Mouse (Mus musculus) hindbrain, embryonic 14.5 days (tissue): Measurements from ENCODE around the gene Reln. TPM values are rescaled to one million over a fixed set of nuclear protein-coding genes. Genes with fewer than 3 reads are reported as not detected.

Source experiments
- ATAC-seq: fragments of 200-750 bp; cut with Nextera tagmentation; 2 replicates; pipeline ENCODE4 v1.8.0; 2017; ENCODE audit warnings: moderate number of reproducible peaks, mild to moderate bottlenecking, moderate TSS enrichment, moderate library complexity; ENCODE audit not compliant: low FRiP score
- DNase-seq: peaks from one replicate; pipeline ENCODE4 v3.0.0-alpha.2; 2015; ENCODE audit warnings: low spot score
- H3K27ac ChIP-seq: fragments of 300-500 bp; sonication (generic); 2 replicates; pipeline ENCODE4 v1.5.1; 2014; ENCODE audit warnings: mild to moderate bottlenecking, moderate library complexity
- H3K27me3 ChIP-seq: fragments of 300-500 bp; sonication (generic); 2 replicates; pipeline ENCODE4 v1.6.1; 2014; ENCODE audit warnings: mild to moderate bottlenecking, low read length, mixed read lengths; ENCODE audit not compliant: control insufficient read depth, insufficient read depth
- H3K36me3 ChIP-seq: fragments of 300-500 bp; sonication (generic); replicated peaks from 2 replicates; pipeline ENCODE4 v1.6.1; 2014; ENCODE audit not compliant: control insufficient read depth, insufficient read depth
- H3K4me1 ChIP-seq: fragments of 300-500 bp; sonication (generic); replicated peaks from 2 replicates; pipeline ENCODE4 v1.6.1; 2014; ENCODE audit warnings: antibody characterized with exemption, low read length, mixed read lengths; ENCODE audit not compliant: control insufficient read depth, insufficient read depth
- H3K4me2 ChIP-seq: fragments of 300-500 bp; sonication (generic); replicated peaks from 2 replicates; pipeline ENCODE4 v1.6.1; 2014; ENCODE audit warnings: mild to moderate bottlenecking, moderate library complexity
- H3K4me3 ChIP-seq: fragments of 300-500 bp; sonication (generic); replicated peaks from 2 replicates; pipeline ENCODE4 v1.5.1; 2014; ENCODE audit warnings: mild to moderate bottlenecking, low read length
- H3K9ac ChIP-seq: fragments of 300-500 bp; sonication (generic); 2 replicates; pipeline ENCODE4 v1.6.1; 2014
- H3K9me3 ChIP-seq: fragments of 300-500 bp; sonication (generic); 2 replicates; pipeline ENCODE4 v1.6.1; 2016; ENCODE audit warnings: low read length; ENCODE audit not compliant: control insufficient read depth
- WGBS: fragments of 180-500 bp; shearing (Covaris S2); extraction: QIAGEN DNeasy Blood & Tissue Kit; methylation state at CpG from one replicate; pipeline ENCODE4 v1.1.7; 2014; 5-methylcytosine and 5-hydroxymethylcytosine counted together
- polyA plus RNA-seq: library from polyadenylated mRNA; unstranded; fragments of >200 nt; fragmentation: Nextera tagmentation; extraction: Ambion mirVana; gene quantifications from 2 replicates; pipeline ENCODE4 v1.2.1, GENCODE M21; 2014

Reln gene
- polyA plus RNA-seq, 1 experiment from 2014 or later: 63.5 TPM

DNA sequence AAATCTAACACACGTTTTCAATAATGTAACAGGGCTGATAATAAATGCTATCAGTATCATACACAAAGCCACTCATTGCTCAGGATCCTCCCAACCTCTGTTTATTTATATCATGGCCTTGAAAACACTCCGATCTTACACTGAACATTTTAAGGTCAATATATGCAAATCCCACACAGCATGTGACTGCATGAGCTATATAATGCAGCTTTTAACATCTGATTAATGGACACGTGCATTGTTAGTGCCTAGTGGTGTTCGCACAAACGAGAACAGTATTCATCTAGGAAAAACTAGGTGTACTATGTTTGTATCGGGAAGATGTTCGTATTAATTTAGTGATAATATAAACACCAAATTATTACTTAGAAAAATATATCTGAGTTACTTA lies 395.0 kb downstream of the Reln start:
- Histone ChIP-seq H3K9me3 (no peaks in the 10 kb centered on the region), H3K4me1 (no peaks in the 10 kb centered on the region), H3K27me3 (no peaks in the 10 kb centered on the region), H3K9ac (no peak overlapping the region), H3K27ac (no peak overlapping the region), H3K36me3 (no peaks in the 10 kb centered on the region), H3K4me3 (no peak overlapping the region), H3K4me2 (no peak overlapping the region)
- DNase-seq (no peak), ATAC-seq (peak; percentile 52; the same call in 1 of the 2 replicates)
- 60% methylated on average over 7 of the region's 7 CpGs for WGBS

GRCm38 (mm10) chr5:21948736-21949506 lies 395.6 kb downstream of the Reln start:
- no peak overlapping the region for H3K9ac ChIP-seq
- H3K4me1 ChIP-seq: no peaks in the 10 kb centered on the region
- no peaks in the 10 kb centered on the region for H3K9me3 ChIP-seq
- H3K4me2 ChIP-seq: no peak overlapping the region
- DNase-seq (peak; percentile 40), ATAC-seq (peak; percentile 82; the same call in 1 of the 2 replicates)
- H3K27ac ChIP-seq: peak overlapping the region; percentile 26; the same call in 1 of the 2 replicates
- 68% methylated on average over 11 of the region's 11 CpGs for WGBS
- no peaks in the 10 kb centered on the region for H3K36me3 ChIP-seq
- no peaks in the 10 kb centered on the region for H3K27me3 ChIP-seq
- no peak overlapping the region for H3K4me3 ChIP-seq

DNA sequence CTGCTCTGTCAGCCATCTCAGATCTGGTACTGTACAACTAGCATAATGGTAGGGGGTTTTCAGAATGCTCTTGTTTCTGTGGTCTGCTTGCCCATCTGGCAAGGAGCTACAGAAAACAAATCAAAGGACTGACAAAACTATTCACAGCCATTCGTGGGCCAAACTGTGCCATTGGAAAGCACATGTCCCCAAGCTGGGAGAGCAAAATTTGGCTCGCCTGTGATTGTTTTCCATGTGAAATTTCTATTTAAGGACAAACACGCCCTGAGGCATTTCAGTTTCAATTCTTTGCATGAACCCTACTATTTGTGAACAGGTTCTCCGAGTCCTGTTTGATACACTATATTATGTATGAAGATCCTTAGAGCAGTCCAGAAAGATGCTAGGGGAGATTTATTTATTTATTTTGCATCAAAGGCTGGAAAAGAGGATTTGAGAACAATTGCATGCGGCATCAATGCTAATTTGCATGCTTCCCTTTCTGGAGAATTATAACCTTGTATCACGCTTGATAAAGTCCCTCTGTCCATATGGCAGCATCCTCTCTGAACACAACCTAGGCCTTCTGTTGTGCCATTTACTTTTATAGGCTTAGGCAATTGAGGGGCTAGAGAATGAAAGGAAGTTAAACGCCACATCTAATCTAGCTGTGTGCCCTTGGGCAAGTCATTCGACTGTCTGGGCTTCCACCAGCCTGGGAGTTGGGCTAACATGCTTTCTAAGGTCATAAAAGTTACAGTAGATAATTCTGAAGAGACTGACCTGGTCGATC lies 396.7 kb downstream of the Reln start:
- Histone ChIP-seq H3K4me3 (no peak overlapping the region), H3K4me1 (no peaks in the 10 kb centered on the region), H3K36me3 (no peaks in the 10 kb centered on the region), H3K9ac (no peak overlapping the region), H3K9me3 (no peaks in the 10 kb centered on the region), H3K27ac (no peak overlapping the region), H3K27me3 (no peaks in the 10 kb centered on the region), H3K4me2 (no peak overlapping the region)
- DNase-seq (no peak), ATAC-seq (no peak)
- WGBS: 65% methylated on average over 9 of the region's 9 CpGs

- 96% methylated on average over 1 of the region's 1 CpGs for WGBS
- no peak for ATAC-seq
- Histone ChIP-seq H3K9me3 (no peaks in the 10 kb centered on the region), H3K36me3 (no peaks in the 10 kb centered on the region), H3K27me3 (no peaks in the 10 kb centered on the region), H3K4me3 (no peak overlapping the region), H3K4me2 (no peak overlapping the region), H3K27ac (no peak overlapping the region), H3K4me1 (no peaks in the 10 kb centered on the region), H3K9ac (no peak overlapping the region)
- no peak for DNase-seq
Measured at GRCm38 (mm10) chr5:21944579-21944978, 399.9 kb downstream of the Reln start.

- H3K4me3 ChIP-seq: no peak overlapping the region
- H3K27me3 ChIP-seq: no peaks in the 10 kb centered on the region
- 90% methylated on average over 9 of the region's 9 CpGs for WGBS
Measured at GRCm38 (mm10) chr5:21939405-21939804, 405.1 kb downstream of the Reln start.

DNA sequence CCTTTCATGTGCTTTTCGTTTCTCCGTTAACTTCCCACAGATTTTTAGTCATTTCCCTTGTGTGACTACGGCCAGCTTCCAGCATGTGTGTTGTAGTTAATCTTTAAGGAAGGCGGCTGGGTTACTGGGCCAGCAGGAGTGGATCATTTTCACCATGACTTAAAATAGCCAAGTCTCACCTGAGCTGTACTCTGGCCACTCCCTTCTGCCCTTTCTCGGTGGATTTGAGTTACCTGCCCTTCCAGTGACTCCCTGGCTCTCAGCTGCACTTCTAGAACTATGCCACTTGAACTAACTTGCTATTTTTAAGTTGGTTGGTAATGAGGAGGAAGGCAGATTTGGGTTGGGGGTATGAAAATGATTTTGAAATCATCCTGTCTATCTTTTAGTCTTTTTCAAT lies 406.4 kb downstream of the Reln start:
- DNase-seq: no peak
- no peak overlapping the region for H3K4me2 ChIP-seq
- no peak overlapping the region for H3K27ac ChIP-seq
- no peak overlapping the region for H3K4me3 ChIP-seq
- H3K4me1 ChIP-seq: peaks cover 10% of the 10 kb centered on the region; the same call in 1 of the 2 replicates
- no peaks in the 10 kb centered on the region for H3K9me3 ChIP-seq
- no peaks in the 10 kb centered on the region for H3K36me3 ChIP-seq
- WGBS: 82% methylated on average over 5 of the region's 5 CpGs
- H3K9ac ChIP-seq: no peak overlapping the region
- ATAC-seq: no peak
- H3K27me3 ChIP-seq: no peaks in the 10 kb centered on the region

More at GRCm38 (mm10) chr5:21939405-21939804, 405.1 kb downstream of the Reln start:
- Histone ChIP-seq H3K4me1 (peaks cover 10% of the 10 kb centered on the region; the same call in 1 of the 2 replicates), H3K9ac (no peak overlapping the region), H3K27ac (no peak overlapping the region), H3K36me3 (no peaks in the 10 kb centered on the region), H3K9me3 (no peaks in the 10 kb centered on the region), H3K4me2 (no peak overlapping the region)
- DNase-seq: no peak
- no peak for ATAC-seq

DNA sequence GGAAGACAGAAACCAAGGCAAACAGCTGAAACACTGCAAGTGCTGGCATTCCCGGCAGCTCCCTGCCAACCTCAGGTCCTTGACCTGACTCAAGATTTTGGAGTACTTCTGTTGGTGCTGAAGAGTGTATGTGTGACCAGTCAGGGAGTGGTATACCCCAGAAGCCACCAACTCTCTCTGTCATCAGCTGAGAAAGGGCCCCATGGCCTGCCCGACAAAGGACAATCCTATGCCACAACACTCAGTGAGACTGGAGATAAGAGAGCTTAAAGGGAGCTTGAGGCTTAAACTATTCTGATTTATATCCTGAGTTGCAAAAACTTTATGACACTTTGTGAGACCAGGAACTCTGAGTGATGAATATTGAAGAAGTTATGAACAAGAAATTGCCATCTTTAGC lies 407.9 kb downstream of the Reln start:
- Histone ChIP-seq H3K4me2 (no peak overlapping the region), H3K4me1 (peaks cover 10% of the 10 kb centered on the region; the same call in 1 of the 2 replicates), H3K36me3 (no peaks in the 10 kb centered on the region), H3K27me3 (no peaks in the 10 kb centered on the region), H3K9me3 (no peaks in the 10 kb centered on the region), H3K4me3 (no peak overlapping the region), H3K9ac (no peak overlapping the region), H3K27ac (no peak overlapping the region)
- no peak for DNase-seq
- no peak for ATAC-seq
- 94% methylated on average over 2 of the region's 2 CpGs for WGBS

DNA sequence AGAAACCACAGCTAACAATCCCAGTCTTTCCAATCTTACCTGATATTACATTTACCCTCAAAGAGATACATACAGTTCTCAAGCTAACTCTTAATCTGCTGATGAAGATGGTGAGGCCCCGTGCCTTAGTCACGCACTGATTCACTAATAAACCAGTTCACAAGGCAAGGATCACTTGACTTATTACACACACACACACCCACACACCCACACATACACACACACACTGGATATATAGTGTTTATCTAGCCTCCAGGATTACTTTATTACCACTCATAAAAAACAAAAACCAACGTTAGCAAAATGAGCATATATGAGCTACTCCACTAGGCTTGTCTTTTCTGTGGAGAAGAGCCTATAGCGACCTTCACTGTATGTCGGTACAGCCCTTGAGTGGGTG lies 408.4 kb downstream of the Reln start:
- Histone ChIP-seq H3K36me3 (no peaks in the 10 kb centered on the region), H3K9me3 (no peaks in the 10 kb centered on the region), H3K9ac (no peak overlapping the region), H3K4me1 (peaks cover 10% of the 10 kb centered on the region; the same call in 1 of the 2 replicates), H3K4me2 (no peak overlapping the region), H3K27ac (no peak overlapping the region), H3K4me3 (no peak overlapping the region), H3K27me3 (no peaks in the 10 kb centered on the region)
- no peak for DNase-seq
- WGBS: 93% methylated on average over 5 of the region's 5 CpGs
- ATAC-seq: no peak

DNA sequence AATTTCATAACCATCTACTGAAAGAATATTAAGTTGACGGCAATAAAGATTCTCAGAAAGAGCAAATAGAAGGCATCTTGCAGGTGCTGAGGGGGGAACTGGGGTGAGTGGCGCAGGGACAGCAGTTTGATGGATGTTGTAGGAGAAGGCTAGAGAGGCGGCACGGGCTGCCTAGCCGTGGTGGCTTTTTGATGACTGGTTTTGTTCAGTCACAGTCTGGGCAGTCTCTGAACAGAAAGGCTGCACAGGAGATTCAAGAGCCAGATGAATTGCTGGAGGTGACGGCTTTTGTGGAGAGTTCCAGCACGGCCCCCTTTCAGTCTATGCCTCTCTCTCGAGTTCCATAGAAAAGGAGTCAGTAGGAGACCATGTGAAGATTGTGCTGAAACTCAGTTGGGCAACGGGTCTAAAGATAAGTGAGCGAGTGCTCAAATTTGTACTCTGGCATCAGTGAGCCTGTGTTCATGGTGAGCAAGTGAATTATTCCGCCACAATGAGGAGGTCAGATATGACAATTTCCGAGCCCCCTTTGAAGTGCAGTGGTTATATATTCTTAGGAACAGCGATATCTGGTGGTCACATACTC lies 409.6 kb downstream of the Reln start:
- Histone ChIP-seq H3K9me3 (no peaks in the 10 kb centered on the region), H3K4me1 (peaks cover 10% of the 10 kb centered on the region; the same call in 1 of the 2 replicates), H3K9ac (no peak overlapping the region), H3K27me3 (no peaks in the 10 kb centered on the region), H3K4me3 (no peak overlapping the region), H3K36me3 (no peaks in the 10 kb centered on the region), H3K27ac (no peak overlapping the region), H3K4me2 (0 out of 2 replicates have a peak overlapping the region, but pooled peaks have one; percentile 4)
- WGBS: 39% methylated on average over 13 of the region's 13 CpGs
- DNase-seq (no peak), ATAC-seq (no peak)
